Mouse (Mus musculus): Measurements from ENCODE around the gene Ush2a. TPM values are rescaled to one million over a fixed set of nuclear protein-coding genes. Genes with fewer than 3 reads are reported as not detected.
A peak's percentile ranks its signal among the peaks of the same experiment; 100 is the strongest.

Ush2a gene
- polyA plus RNA-seq, 1 experiment from 2014 or later = 0.04 TPM

GRCm38 (mm10) chr1:188824878-188825532, 563.2 kb downstream of the Ush2a start:
- Histone ChIP-seq H3K9ac (replicated peaks) (no peak overlapping the region), H3K27me3 (no peaks in the 10 kb centered on the region), H3K27ac (replicated peaks) (no peak overlapping the region), H3K4me1 (no peaks in the 10 kb centered on the region), H3K36me3 (no peaks in the 10 kb centered on the region), H3K4me3 (no peak overlapping the region), H3K4me2 (replicated peaks) (no peak overlapping the region), H3K9me3 (no peaks in the 10 kb centered on the region)
- no peak for ATAC-seq (replicated peaks)
- WGBS = 79% methylated on average over 8 of the region's 8 CpGs

DNA sequence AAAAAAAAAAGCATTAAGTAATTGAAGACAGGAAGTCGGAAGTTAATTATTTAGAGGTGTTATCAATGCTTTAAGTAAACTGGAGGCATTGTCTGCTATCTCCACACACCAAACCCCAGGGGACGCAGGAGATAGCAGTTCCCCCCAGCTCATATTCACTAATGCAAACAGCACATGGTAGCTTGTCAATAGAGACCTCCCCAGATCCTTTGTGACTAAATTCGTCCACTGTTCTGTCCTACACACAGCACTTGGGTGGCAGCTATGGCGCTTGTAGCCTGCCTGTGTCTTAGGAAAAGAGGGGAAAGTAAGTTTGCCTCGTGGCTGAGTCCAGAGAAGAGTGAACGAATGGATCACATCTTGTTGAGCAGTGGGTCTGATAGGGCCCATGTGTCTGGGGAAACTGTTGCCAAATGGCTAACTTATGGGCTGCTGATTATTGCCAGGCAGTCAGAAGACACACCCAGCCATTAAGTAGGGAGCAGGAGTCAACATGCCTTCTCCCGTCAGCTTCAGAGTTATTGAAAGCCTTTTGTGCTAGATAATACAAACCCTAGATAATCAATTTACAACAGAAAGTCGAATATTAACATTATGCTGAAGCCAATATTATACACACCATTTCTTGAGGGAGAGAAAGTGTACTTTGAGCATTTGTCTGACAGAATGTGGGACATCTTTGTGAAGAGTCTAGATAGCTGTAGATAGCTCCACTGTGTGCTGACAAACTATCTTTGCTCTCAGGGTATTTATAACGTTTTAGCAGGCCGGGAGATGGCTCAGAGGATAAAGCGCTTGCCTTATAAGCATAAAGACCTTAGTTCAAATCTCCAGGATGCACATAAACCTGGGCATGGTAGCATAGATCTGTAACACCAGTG, 568.9 kb downstream of the Ush2a start:
- Histone ChIP-seq H3K9me3 (no peaks in the 10 kb centered on the region), H3K4me3 (no peak overlapping the region), H3K4me2 (replicated peaks) (no peak overlapping the region), H3K4me1 (no peaks in the 10 kb centered on the region), H3K27me3 (no peaks in the 10 kb centered on the region), H3K36me3 (no peaks in the 10 kb centered on the region), H3K9ac (replicated peaks) (no peak overlapping the region), H3K27ac (replicated peaks) (no peak overlapping the region)
- WGBS = 72% methylated on average over 11 of the region's 11 CpGs
- no peak for ATAC-seq (replicated peaks)

GRCm38 (mm10) chr1:188833906-188834305, 572.1 kb downstream of the Ush2a start:
- Histone ChIP-seq H3K27ac (replicated peaks) (no peak overlapping the region), H3K4me3 (no peak overlapping the region), H3K27me3 (no peaks in the 10 kb centered on the region), H3K9ac (replicated peaks) (no peak overlapping the region), H3K4me1 (no peaks in the 10 kb centered on the region), H3K36me3 (no peaks in the 10 kb centered on the region), H3K9me3 (no peaks in the 10 kb centered on the region), H3K4me2 (replicated peaks) (no peak overlapping the region)
- WGBS = 6% methylated on average over 9 of the region's 9 CpGs
- no peak for ATAC-seq (replicated peaks)

GRCm38 (mm10) chr1:188834770-188835169, 572.9 kb downstream of the Ush2a start:
- Histone ChIP-seq H3K9me3 (no peaks in the 10 kb centered on the region), H3K4me2 (replicated peaks) (no peak overlapping the region), H3K9ac (replicated peaks) (no peak overlapping the region), H3K4me1 (no peaks in the 10 kb centered on the region), H3K36me3 (no peaks in the 10 kb centered on the region), H3K27me3 (no peaks in the 10 kb centered on the region), H3K27ac (replicated peaks) (no peak overlapping the region), H3K4me3 (no peak overlapping the region)
- WGBS = 90% methylated on average over 3 of the region's 3 CpGs
- ATAC-seq (replicated peaks) = no peak

DNA sequence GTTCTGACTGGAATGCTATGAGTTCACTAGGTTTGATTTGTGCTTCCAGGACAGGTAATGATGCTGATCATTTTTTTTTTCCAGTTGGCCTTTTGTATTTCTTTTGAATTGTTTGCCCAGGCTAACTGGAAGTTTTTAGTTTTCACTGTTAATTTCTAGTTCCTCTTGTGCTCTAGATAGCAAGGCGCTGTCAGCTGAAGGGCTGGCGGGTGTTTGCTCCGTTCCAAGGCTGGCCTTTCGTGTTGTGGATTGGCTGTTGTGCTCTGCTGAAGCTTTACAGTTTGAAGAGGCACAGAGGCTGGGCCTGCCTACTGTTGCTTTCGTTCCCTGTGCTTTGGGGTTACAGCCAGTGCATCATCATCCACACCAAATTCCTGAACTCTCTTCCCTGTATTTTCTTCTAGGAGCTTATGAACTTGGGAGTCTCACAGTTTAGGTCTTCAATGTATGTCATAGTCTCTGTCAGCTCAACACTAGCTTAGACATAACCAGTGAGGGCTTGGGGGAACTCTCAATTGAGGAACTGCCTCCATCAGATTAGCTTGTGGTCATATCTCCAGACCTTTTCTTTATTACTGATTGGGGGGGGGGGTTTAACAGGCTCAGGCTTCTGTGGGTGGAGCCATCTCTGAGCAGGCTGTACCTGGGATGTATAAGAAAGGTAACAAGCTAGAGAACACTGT, 575.9 kb downstream of the Ush2a start:
- 88% methylated on average over 5 of the region's 5 CpGs for WGBS
- Histone ChIP-seq H3K27ac (replicated peaks) (no peak overlapping the region), H3K27me3 (no peaks in the 10 kb centered on the region), H3K4me1 (no peaks in the 10 kb centered on the region), H3K9ac (replicated peaks) (no peak overlapping the region), H3K36me3 (no peaks in the 10 kb centered on the region), H3K4me2 (replicated peaks) (no peak overlapping the region), H3K4me3 (no peak overlapping the region), H3K9me3 (no peaks in the 10 kb centered on the region)
- ATAC-seq (replicated peaks) = no peak

GRCm38 (mm10) chr1:188847242-188847641, 585.4 kb downstream of the Ush2a start:
- Histone ChIP-seq H3K4me3 (no peak overlapping the region), H3K27ac (replicated peaks) (no peak overlapping the region), H3K36me3 (no peaks in the 10 kb centered on the region), H3K27me3 (no peaks in the 10 kb centered on the region), H3K4me2 (replicated peaks) (no peak overlapping the region), H3K9ac (replicated peaks) (no peak overlapping the region), H3K4me1 (no peaks in the 10 kb centered on the region), H3K9me3 (no peaks in the 10 kb centered on the region)
- no peak for ATAC-seq (replicated peaks)
- 95% methylated on average over 6 of the region's 6 CpGs for WGBS

GRCm38 (mm10) chr1:188852776-188853175, 591.0 kb downstream of the Ush2a start:
- H3K4me3 ChIP-seq = no peak overlapping the region
- no peaks in the 10 kb centered on the region for H3K9me3 ChIP-seq
- H3K4me2 ChIP-seq (replicated peaks) = no peak overlapping the region
- H3K4me1 ChIP-seq = no peaks in the 10 kb centered on the region
- no peak overlapping the region for H3K9ac ChIP-seq (replicated peaks)
- ATAC-seq (replicated peaks) = no peak
- no peak overlapping the region for H3K27ac ChIP-seq (replicated peaks)
- no peaks in the 10 kb centered on the region for H3K36me3 ChIP-seq
- no peaks in the 10 kb centered on the region for H3K27me3 ChIP-seq
- WGBS = 74% methylated on average over 5 of the region's 5 CpGs

DNA sequence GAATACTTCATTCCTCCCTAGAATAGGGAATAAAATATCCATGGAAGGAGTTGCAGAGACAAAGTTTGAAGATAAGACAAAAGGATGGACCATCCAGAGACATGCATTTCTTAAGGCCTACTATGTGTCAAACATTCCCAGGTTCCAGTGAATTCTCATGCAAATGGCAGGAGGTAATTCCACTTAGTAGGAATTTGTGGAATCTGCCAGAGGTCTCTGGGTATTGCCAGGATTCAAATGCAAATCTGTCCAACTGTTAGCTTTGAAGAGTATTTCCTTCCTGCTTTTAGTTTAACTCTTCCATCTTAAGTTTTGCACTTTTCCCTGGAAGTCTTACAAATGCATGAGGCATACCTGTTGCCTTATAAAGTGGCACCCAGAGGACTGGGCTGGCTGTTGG, 592.4 kb downstream of the Ush2a start:
- no peak overlapping the region for H3K4me3 ChIP-seq
- H3K9me3 ChIP-seq = no peaks in the 10 kb centered on the region
- H3K4me2 ChIP-seq (replicated peaks) = no peak overlapping the region
- H3K9ac ChIP-seq (replicated peaks) = no peak overlapping the region
- H3K27ac ChIP-seq (replicated peaks) = no peak overlapping the region
- ATAC-seq (replicated peaks) = no peak
- no peaks in the 10 kb centered on the region for H3K36me3 ChIP-seq
- H3K4me1 ChIP-seq = no peaks in the 10 kb centered on the region
- no peaks in the 10 kb centered on the region for H3K27me3 ChIP-seq

GRCm38 (mm10) chr1:188855034-188855433, 593.2 kb downstream of the Ush2a start:
- no peaks in the 10 kb centered on the region for H3K36me3 ChIP-seq
- H3K27me3 ChIP-seq = no peaks in the 10 kb centered on the region
- H3K27ac ChIP-seq (replicated peaks) = no peak overlapping the region
- no peak overlapping the region for H3K9ac ChIP-seq (replicated peaks)
- no peaks in the 10 kb centered on the region for H3K9me3 ChIP-seq
- H3K4me1 ChIP-seq = no peaks in the 10 kb centered on the region
- H3K4me3 ChIP-seq = no peak overlapping the region
- no peak for ATAC-seq (replicated peaks)
- WGBS = 97% methylated on average over 2 of the region's 2 CpGs
- no peak overlapping the region for H3K4me2 ChIP-seq (replicated peaks)

GRCm38 (mm10) chr1:188859718-188860117, 597.9 kb downstream of the Ush2a start:
- H3K4me3 ChIP-seq = no peak overlapping the region
- ATAC-seq (replicated peaks) = no peak
- no peak overlapping the region for H3K27ac ChIP-seq (replicated peaks)
- H3K27me3 ChIP-seq = no peaks in the 10 kb centered on the region
- H3K4me2 ChIP-seq (replicated peaks) = no peak overlapping the region
- no peak overlapping the region for H3K9ac ChIP-seq (replicated peaks)
- no peaks in the 10 kb centered on the region for H3K36me3 ChIP-seq
- no peaks in the 10 kb centered on the region for H3K9me3 ChIP-seq
- no peaks in the 10 kb centered on the region for H3K4me1 ChIP-seq
- WGBS = 92% methylated on average over 5 of the region's 5 CpGs

DNA sequence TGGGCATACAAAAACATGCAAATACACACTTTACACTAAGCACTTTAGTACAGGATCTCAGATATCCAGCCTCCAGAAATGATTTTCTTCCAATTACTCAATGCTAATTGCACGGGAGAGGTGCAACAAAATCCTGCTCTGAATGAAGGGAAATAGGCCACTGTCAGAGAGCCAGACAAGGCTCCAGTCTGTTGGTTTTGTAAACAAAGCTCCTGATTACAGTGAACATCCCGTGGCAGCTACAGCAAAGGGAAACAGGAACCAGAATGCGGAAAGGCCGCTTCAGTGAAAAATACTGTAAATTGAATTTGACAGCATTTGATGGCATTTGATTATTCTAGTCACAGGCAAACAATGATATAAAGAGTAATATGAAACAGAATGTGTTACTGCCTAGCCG, 604.1 kb downstream of the Ush2a start:
- WGBS = 24% methylated on average over 5 of the region's 5 CpGs
- no peak overlapping the region for H3K4me3 ChIP-seq
- no peaks in the 10 kb centered on the region for H3K36me3 ChIP-seq
- peak overlapping the region; percentile 29; the same call in 1 of the 2 replicates for H3K27ac ChIP-seq (replicated peaks)
- 0 out of 2 replicates have a peak overlapping the region, but pooled peaks have one; percentile 5 for H3K4me2 ChIP-seq (replicated peaks)
- H3K27me3 ChIP-seq = no peaks in the 10 kb centered on the region
- H3K9me3 ChIP-seq = no peaks in the 10 kb centered on the region
- no peak overlapping the region for H3K9ac ChIP-seq (replicated peaks)
- ATAC-seq (replicated peaks) = no peak
- H3K4me1 ChIP-seq = peaks cover 14% of the 10 kb centered on the region

GRCm38 (mm10) chr1:188866515-188866914, 604.7 kb downstream of the Ush2a start:
- Histone ChIP-seq H3K27ac (replicated peaks) (no peak overlapping the region; the same call in 1 of the 2 replicates), H3K27me3 (no peaks in the 10 kb centered on the region), H3K4me2 (replicated peaks) (no peak overlapping the region), H3K9me3 (no peaks in the 10 kb centered on the region), H3K36me3 (no peaks in the 10 kb centered on the region), H3K9ac (replicated peaks) (no peak overlapping the region), H3K4me3 (no peak overlapping the region), H3K4me1 (peaks cover 14% of the 10 kb centered on the region)
- 86% methylated on average over 11 of the region's 11 CpGs for WGBS
- ATAC-seq (replicated peaks) = no peak
